Mouse (Mus musculus) brain, embryonic 14.5 days (tissue): ENCODE results near the gene Usp43.

ENCODE experiments used
- CTCF ChIP-seq: fragments of 200-500 bp; IDR thresholded peaks from 2 replicates; pipeline ENCODE4 v1.5.1; 2012; ENCODE audit warnings: inconsistent platforms, mild to moderate bottlenecking, moderate library complexity, borderline replicate concordance; ENCODE audit not compliant: insufficient read depth, insufficient read length; ENCODE audit errors: extremely low read depth
- POLR2A ChIP-seq: fragments of 200-500 bp; IDR thresholded peaks from 2 replicates; pipeline ENCODE4 v1.6.1; 2012; ENCODE audit warnings: mild to moderate bottlenecking, inconsistent platforms, borderline replicate concordance; ENCODE audit not compliant: poor library complexity, insufficient read depth, insufficient read length, severe bottlenecking; ENCODE audit errors: extremely low read depth

- peak; percentile 64; the same call in 1 of the 2 replicates for TF ChIP-seq CTCF
- no peak for TF ChIP-seq POLR2A
Observed at GRCm38 (mm10) chr11:67855035-67855434, 66.9 kb downstream of the Usp43 start.
